Mouse (Mus musculus): ENCODE measurements around the gene Anapc11. TPM values are rescaled to one million over a fixed set of nuclear protein-coding genes. Genes with fewer than 3 reads are reported as not detected.
"Not testable (repeated sequence)": the region's sequence is repeated elsewhere in the genome, so short reads cannot be mapped to it uniquely, and the experiment has no call there.

Gene Anapc11
- 237 TPM in 2 replicates for polyA plus RNA-seq (2016; fragmentation: Nextera tagmentation; extraction: Ambion mirVana)

DNA sequence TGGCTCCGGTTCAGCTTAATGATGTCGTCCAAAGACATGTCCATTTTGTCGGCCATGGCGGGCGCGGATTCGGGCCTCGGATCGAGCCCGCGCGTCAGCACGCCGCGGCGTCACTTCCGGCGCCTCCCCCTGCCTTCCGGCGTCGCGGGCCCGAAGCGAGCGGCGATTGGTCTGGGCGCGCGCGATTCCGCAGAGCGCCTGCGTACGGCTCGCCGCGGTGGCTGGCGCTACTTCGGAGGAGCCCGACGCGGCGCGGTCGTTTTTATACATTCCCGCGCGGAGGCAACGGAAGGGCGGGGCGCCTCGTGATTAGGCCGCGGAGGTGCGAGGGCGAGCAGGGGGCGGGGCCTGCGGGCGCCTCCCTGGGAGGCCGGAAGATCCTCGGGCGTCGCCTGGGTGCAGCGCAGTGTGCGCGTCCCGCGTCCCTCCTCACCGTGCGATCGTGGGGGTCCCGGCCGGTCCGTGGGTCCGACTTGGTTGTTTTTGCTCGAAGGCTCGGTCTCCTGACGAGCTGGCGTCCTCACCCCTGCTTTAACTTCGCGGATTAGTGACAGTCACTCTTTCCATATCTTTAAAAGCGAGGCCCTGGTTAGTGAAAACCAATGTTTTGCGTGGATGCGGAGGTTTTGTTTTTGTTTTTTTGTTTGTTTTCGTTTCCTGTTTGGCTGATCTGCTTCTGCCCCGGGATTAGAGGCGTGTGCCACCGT lies at the start of gene Anapc11, which contains the start of gene Alyref:
TSS of gene Anapc11 (plus strand) at position 139 of the 707 bp plus-strand sequence.
TSS of gene Alyref (minus strand) at position 83 of the 707 bp plus-strand sequence.
- WGBS = under 1% methylated on average over 88 of the region's 88 CpGs
- peaks cover 77% of the 10 kb centered on the region for H3K36me3 ChIP-seq

DNA sequence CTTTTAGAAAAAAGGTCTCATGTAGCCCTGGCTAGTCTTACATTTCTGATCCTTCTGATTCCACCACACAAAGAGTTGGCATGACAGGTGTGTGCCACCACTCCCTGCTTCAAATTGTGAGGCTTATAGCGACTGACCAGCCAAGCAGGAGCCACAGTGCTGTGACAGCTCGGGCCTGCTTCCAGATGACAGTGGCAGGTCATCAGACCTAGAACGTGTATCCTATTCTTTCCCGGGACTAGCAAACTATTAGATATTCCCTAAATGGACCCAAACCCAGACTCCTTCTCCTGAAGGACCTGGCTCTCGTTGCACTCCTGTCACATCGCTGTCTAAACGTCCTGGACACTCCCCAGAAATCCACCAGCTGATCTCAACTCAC lies 49.4 kb upstream of the Anapc11 start:
- peak overlapping the region; percentile 96 for H3K27ac ChIP-seq
- DNase-seq (ENCODE audit: low spot score) = no peak
- 37% methylated on average over 7 of the region's 7 CpGs for WGBS
- no peaks in the 10 kb centered on the region for H3K27me3 ChIP-seq (ENCODE audit: insufficient read depth, poor library complexity, severe bottlenecking)
- H3K4me3 ChIP-seq = peak overlapping the region; percentile 100
- peaks cover 45% of the 10 kb centered on the region for H3K36me3 ChIP-seq
- H3K9me3 ChIP-seq = no peaks in the 10 kb centered on the region
- peaks cover 35% of the 10 kb centered on the region for H3K4me1 ChIP-seq (replicated peaks)

More for the DNA sequence above, at the start of gene Anapc11, which contains the start of gene Alyref:
- peak; percentile 94 for DNase-seq (ENCODE audit: low spot score)
- Histone ChIP-seq H3K9me3 (no peaks in the 10 kb centered on the region), H3K27ac (peak within 1 kb of the TSS; percentile 99), H3K4me3 (peak within 1 kb of the TSS; percentile 91), H3K4me1 (replicated peaks) (peaks cover 42% of the 10 kb centered on the region), H3K27me3 (ENCODE audit: insufficient read depth, poor library complexity, severe bottlenecking) (no peaks in the 10 kb centered on the region)

DNA sequence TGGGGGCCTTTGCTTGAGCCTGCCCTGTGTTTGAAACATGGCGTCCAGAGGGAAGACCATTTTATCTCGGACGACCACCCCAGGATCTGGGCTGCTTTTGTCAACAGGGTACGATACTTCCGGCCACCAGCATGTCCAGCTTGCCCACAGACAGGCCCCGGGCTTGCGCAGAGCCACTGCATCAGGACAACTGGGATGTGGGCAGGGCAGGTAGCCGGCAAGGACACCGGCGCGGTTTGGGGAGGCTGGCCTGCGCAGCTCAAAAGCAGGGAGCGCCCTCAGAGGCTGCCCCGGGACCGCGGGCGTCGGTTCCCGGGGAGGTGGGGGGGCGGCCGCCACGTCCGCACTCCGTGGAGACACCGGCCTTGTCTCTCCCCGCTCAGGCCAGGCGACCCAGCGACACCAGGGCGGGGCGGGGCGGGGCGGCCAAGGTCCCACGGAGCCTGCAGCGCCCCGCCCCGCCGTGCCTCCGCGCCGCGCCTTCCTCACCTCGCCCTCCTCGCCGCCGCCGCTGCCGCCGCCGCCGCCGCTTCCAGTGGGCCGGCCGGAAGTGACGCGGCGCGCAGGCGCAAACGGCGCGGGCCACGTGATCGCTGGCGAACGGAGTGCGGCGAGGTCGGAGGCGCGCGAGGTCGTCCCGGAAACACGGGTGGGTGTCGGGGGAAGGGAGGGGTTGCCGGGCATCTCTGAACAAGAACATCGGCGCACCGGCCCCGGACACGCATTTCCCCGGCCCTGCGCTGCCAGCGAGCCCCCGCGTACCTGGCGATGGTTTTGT lies 48.9 kb upstream of the Anapc11 start, which contains the start of gene Mcrip1:
TSS of gene Mcrip1 (minus strand) at position 560 of the 778 bp plus-strand sequence.
- Histone ChIP-seq H3K4me3 (peak within 1 kb of the TSS; percentile 100), H3K36me3 (peaks cover 39% of the 10 kb centered on the region), H3K4me1 (replicated peaks) (peaks cover 35% of the 10 kb centered on the region), H3K9me3 (no peaks in the 10 kb centered on the region), H3K27ac (peak within 1 kb of the TSS; percentile 96), H3K27me3 (ENCODE audit: insufficient read depth, poor library complexity, severe bottlenecking) (no peaks in the 10 kb centered on the region)
- 1% methylated on average over 84 of the region's 87 CpGs for WGBS
- peak; percentile 90 for DNase-seq (ENCODE audit: low spot score)

DNA sequence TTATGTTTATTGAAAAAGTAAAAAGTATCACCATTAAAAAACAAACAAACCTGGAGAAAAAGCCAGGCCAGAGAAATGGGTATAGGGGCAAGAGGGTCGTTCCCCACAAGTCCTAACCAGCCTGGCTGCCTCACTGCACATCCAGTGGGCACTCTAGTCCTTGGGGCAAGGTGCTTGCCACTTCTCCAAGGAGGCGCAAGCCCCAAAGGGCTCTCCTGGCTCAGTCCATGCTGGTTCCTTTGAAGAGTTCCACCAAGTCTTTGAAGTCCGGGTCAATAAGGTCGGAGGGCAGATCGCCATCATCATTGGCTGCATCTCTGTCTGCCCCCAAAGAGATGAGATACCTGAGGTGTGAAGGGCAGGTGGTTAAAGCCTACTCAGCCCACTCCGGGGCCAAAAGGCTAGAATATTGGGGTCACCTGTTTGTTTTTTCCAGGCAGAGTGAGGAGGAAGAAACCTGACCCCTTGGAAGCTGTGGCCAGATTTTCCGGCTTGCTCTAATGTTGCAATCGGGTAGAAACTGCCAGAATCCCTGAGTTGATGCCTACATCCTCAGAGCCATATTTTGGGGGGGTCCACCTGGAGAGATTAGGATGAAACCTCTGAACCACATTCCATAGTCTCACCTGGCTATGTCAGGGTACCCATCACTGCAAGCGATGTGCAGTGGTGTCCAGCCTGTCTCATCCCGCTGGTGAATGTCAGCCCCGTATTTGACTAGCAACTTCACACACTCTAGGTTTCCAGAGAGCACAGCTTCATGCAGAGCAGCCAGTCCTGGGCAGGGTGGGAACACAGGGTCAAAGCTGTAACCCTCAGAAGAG lies 48.0 kb upstream of the Anapc11 start:
- Histone ChIP-seq H3K36me3 (peaks cover 30% of the 10 kb centered on the region), H3K27ac (peak overlapping the region; percentile 96), H3K27me3 (ENCODE audit: insufficient read depth, poor library complexity, severe bottlenecking) (no peaks in the 10 kb centered on the region), H3K9me3 (no peaks in the 10 kb centered on the region), H3K4me1 (replicated peaks) (peaks cover 35% of the 10 kb centered on the region), H3K4me3 (peak overlapping the region; percentile 100)
- WGBS = 73% methylated on average over 11 of the region's 11 CpGs
- DNase-seq (ENCODE audit: low spot score) = no peak

DNA sequence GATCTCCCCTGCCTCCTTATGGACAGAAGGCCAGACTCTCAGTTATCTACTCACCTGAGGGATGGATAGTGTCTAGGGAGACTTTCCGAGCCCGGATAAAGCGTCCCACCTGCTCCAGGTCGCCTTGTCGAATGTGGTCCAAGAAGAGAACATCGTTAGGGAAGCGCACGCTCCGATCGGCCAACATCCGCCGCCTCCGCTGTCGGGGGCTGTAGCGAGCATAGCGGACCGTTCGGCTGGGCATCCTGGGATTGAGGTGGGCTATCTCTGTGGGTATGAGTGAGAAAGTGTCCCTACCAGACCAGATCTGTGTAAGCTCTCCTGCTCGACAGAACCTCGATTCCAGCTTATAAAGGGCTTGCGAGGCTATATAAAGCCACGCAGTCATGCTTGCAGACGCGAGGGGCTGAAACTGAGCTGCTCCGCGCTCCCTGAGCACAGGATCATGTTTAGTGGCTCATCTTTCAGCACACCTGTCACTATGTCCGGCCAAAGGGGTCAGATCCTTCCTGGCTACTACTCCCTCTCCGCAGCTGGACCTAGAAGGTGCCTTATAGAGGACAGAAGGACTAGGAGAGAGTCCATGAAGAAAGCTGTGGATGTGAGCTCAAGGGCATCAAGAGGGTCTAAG lies 47.3 kb upstream of the Anapc11 start, which contains the start of gene Ppp1r27:
TSS of gene Ppp1r27 (minus strand) at position 323 of the 631 bp plus-strand sequence.
- H3K27me3 ChIP-seq (ENCODE audit: insufficient read depth, poor library complexity, severe bottlenecking) = no peaks in the 10 kb centered on the region
- no peaks in the 10 kb centered on the region for H3K9me3 ChIP-seq
- H3K27ac ChIP-seq = peak within 1 kb of the TSS; percentile 96
- 93% methylated on average over 28 of the region's 28 CpGs for WGBS
- peak within 1 kb of the TSS; percentile 100 for H3K4me3 ChIP-seq
- H3K4me1 ChIP-seq (replicated peaks) = peaks cover 35% of the 10 kb centered on the region
- DNase-seq (ENCODE audit: low spot score) = no peak
- peaks cover 23% of the 10 kb centered on the region for H3K36me3 ChIP-seq

DNA sequence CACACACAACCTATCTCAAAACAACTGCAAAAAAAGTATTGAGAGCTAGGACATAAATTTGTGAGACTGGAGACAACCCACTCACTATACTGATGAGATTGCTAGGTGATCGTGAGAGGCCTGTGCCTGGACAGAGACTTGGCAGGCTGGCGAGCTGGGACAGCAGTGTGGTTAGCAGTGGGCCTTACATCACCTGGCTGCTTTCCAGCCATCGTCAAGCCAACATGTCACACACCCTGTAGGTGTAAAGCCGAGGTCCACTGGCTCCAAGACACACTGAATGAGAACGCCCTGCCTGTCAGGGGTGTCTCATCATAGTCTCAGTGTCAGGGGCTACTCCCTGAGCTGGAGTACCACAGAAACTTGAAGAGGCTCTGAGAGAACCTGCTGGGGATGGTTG lies 45.5 kb upstream of the Anapc11 start:
- no peak for DNase-seq (ENCODE audit: low spot score)
- Histone ChIP-seq H3K27me3 (ENCODE audit: insufficient read depth, poor library complexity, severe bottlenecking) (no peaks in the 10 kb centered on the region), H3K27ac (no peak overlapping the region), H3K36me3 (peaks cover 7% of the 10 kb centered on the region; the same call in 1 of the 2 replicates), H3K4me1 (replicated peaks) (peaks cover 29% of the 10 kb centered on the region), H3K4me3 (no peak overlapping the region), H3K9me3 (peaks cover 7% of the 10 kb centered on the region; the same call in 1 of the 2 replicates)
- WGBS = 81% methylated on average over 5 of the region's 5 CpGs

DNA sequence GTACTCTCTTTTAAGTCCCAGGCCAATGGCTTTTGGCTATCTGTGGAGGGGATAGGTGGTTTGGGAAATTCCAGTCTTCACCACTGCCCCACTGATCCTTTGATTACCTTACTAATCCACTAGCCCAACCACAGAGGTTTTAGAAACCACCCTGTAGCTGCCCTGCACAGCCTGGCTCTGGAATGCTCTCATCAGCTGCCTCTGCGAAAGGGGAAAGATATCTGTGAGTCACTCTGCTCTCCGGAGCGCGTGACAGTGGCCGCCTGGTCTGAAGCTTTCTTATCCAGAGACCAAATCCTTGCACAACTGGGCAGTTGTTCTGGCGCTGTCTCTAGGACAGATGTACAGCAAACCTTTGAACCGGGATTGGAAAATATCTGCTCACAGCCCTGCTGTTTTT lies 43.4 kb upstream of the Anapc11 start:
- no peaks in the 10 kb centered on the region for H3K27me3 ChIP-seq (ENCODE audit: insufficient read depth, poor library complexity, severe bottlenecking)
- H3K36me3 ChIP-seq = peaks cover 18% of the 10 kb centered on the region
- H3K4me3 ChIP-seq = no peak overlapping the region
- no peak overlapping the region for H3K27ac ChIP-seq
- peaks cover 10% of the 10 kb centered on the region for H3K4me1 ChIP-seq (replicated peaks)
- 84% methylated on average over 7 of the region's 7 CpGs for WGBS
- peaks cover 8% of the 10 kb centered on the region; the same call in 1 of the 2 replicates for H3K9me3 ChIP-seq
- no peak for DNase-seq (ENCODE audit: low spot score)

DNA sequence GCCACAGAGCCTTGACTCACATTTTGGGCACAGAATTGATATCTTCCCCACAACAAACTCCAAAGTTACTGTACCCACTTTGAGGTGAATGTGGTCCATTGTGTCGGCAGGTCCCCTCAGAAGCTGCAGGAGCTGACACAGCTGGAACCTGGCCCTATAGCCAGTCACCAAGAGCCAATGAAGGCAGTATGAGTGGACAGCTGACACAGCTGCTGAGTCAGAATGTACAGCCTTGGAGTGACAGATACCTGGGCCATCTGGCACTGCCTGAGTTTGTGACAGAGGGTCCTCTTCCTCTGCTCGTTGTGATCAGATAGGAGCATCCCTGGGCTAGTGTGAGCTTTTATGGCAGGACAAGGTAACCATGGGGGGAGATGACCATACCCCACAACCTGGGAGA lies 43.0 kb upstream of the Anapc11 start:
- Histone ChIP-seq H3K9me3 (peaks cover 8% of the 10 kb centered on the region; the same call in 1 of the 2 replicates), H3K27ac (no peak overlapping the region), H3K4me1 (replicated peaks) (peaks cover 6% of the 10 kb centered on the region), H3K4me3 (no peak overlapping the region), H3K36me3 (peaks cover 23% of the 10 kb centered on the region), H3K27me3 (ENCODE audit: insufficient read depth, poor library complexity, severe bottlenecking) (no peaks in the 10 kb centered on the region)
- DNase-seq (ENCODE audit: low spot score) = no peak
- WGBS = 91% methylated on average over 2 of the region's 2 CpGs

DNA sequence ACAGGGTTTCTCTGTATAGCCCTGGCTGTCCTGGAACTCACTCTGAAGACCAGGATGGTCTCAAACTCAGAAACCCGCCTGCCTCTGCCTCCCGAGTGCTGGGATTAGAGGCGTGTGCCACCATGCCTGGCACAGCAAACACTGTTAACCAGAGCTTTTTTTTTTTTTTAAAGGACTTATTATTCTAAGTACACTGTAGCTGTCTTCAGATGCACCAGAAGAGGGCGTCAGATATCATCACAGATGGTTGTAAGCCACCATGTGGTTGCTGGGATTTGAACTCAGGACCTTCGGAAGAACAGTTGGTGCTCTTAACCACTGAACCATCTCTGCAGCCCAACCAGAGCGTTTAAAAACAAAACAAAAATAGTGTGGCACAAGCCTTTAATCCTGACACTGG lies 39.4 kb upstream of the Anapc11 start:
- H3K27me3 ChIP-seq (ENCODE audit: insufficient read depth, poor library complexity, severe bottlenecking); H3K27ac ChIP-seq; H3K4me1 ChIP-seq (replicated peaks); H3K9me3 ChIP-seq; DNase-seq (ENCODE audit: low spot score); H3K4me3 ChIP-seq: not testable (repeated sequence)
- 88% methylated on average over 6 of the region's 6 CpGs for WGBS
- peaks cover 55% of the 10 kb centered on the region for H3K36me3 ChIP-seq

DNA sequence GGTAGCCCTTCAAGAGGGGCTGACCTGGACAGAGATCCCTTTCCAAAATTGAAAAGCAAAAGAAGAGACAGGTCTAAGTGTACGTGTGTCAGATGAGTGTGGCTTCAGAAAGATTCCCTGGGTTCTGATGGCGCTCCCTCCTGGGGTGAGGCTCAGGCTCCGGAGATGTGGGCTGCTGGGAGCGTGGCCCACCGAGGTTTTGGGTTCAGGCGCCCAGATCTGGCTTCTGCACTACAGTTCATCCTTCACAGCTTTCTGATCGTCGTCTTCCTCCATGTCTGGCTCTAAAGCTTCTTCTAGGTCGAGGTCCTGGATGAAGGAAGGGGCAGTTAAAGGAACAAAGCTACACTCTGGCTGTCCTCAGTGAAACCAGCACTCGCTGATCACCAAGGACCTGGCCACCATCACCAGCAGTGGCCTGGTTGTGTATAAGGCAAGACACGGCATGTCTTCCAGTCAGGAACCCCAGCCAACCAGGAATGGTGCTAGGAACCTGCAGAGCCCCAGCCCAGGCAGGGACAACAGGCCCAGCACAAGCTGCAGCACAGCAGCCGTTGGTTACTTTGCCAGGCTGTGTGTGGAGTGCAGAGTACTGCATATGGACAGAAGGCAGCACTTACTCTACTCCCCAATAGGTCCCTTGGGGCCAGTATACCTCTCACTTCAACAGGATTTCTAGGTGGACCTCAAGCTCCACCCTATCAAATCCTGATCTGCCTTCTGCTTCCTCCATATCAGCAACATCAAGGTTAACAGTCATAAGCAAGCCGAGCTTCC lies 37.1 kb upstream of the Anapc11 start:
- no peak for DNase-seq (ENCODE audit: low spot score)

DNA sequence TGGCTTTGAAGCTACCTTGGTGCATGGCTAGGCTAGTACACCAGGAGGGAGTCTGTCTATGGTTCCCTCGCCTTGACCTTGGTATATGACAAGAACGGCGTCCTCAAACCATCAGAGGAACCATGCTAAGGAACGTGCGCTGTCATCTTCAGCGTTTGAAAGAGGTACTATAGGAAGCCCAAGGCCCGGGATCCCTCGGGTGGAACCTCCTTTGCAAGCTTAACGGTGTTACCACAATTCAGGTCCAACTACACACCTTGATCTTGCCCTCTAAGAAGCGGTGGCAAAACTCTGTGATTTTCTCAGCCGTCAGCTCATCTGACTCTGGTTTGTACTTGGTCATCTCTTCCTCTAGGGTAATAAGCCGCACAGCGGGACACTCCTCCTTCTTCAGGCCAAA lies 35.3 kb upstream of the Anapc11 start:
- Histone ChIP-seq H3K36me3 (peaks cover 96% of the 10 kb centered on the region), H3K4me1 (replicated peaks) (no peaks in the 10 kb centered on the region)
- WGBS = 95% methylated on average over 13 of the region's 13 CpGs

More for the DNA sequence above, 37.1 kb upstream of the Anapc11 start:
- Histone ChIP-seq H3K4me3 (no peak overlapping the region), H3K9me3 (peaks cover 8% of the 10 kb centered on the region; the same call in 1 of the 2 replicates), H3K27me3 (ENCODE audit: insufficient read depth, poor library complexity, severe bottlenecking) (no peaks in the 10 kb centered on the region), H3K36me3 (peaks cover 78% of the 10 kb centered on the region), H3K4me1 (replicated peaks) (no peaks in the 10 kb centered on the region), H3K27ac (no peak overlapping the region)
- WGBS = 95% methylated on average over 13 of the region's 13 CpGs

More for the DNA sequence above, 35.3 kb upstream of the Anapc11 start:
- DNase-seq (ENCODE audit: low spot score) = no peak
- no peaks in the 10 kb centered on the region for H3K27me3 ChIP-seq (ENCODE audit: insufficient read depth, poor library complexity, severe bottlenecking)
- H3K4me3 ChIP-seq = no peak overlapping the region
- H3K27ac ChIP-seq = no peak overlapping the region
- no peaks in the 10 kb centered on the region for H3K9me3 ChIP-seq
